Mouse (Mus musculus) right cerebral cortex, postnatal 10 days (tissue): ENCODE results near the gene Rpl19.

ENCODE experiments used
- DNase-seq, 2 experiments: peaks; one replicate each; pipeline ENCODE4 v3.0.0; 2021; ENCODE audit warnings: low spot score in 2 of 2

Rpl19 gene

GRCm38 (mm10) chr11:98051611-98052128 is 25.2 kb downstream of the Rpl19 start:
- DNase-seq: no peak

DNA sequence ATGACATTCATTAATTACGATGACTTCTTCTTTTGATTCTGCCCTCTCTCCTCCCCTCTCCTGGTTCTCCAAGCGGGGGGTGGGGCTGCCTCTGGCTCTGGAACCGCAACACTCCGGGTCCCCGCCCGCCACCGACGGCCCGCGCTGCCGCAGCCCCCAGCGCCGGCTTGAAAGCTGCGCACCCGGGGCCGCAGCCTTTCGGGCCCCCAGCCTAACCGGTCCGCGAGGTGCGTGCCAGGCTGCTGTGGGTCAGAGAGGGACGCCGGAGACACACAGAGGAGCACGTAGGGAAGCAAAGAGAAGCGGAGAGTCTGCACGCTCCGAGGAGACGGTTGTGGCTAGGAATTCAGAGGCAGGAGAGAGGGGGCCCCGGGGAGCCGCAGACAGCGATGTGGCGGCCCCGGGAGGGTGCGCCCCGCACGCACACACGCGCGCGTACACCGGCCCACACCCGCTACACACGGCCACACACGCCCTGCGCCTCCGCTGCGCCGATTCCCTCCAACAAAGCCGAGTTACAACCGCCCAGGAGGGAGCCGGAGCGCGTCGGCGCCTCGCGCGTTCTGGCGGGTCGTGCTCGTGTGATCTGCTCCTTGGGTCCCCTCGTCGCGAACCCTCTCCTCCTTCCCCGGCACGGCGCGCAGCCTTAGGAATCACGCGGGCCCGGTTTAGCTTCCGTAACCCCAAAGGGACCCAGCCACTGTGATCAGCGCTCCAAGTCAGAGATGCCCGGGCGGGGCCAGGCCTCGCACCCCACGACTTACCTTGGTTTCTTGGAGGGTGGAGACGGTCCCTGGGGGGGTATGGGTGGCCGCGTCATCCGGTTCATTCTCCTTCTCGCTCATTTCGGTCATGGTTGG is 25.8 kb downstream of the Rpl19 start:
- peak in 1 of 2 experiments; percentile 58 for DNase-seq

GRCm38 (mm10) chr11:98052989-98053834 is 26.7 kb downstream of the Rpl19 start, which contains the start of gene Stac2:
Gene Stac2 (minus strand): TSS chr11:98053462.
- DNase-seq: peak; percentile 80 to 81

DNA sequence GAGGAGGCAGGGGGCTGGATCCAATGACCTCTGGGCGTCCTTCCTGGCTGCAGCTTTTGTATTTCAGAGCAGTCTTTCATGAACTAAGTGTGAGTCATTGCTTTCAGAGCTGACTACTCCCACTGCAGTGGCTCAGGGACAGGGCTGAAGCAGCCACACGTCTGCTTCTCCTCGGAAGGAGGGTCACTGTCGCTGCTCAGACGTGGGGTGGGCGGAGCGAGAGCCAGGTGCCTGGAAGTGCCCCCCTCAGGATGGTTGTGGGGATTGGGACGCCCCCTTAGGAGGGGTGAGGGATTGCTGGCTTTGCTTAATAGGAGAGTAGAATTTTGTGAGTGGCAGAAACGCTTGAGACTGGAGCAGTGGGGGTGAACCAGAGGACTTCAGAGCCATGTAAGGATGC is 31.0 kb downstream of the Rpl19 start:
- DNase-seq: no peak

DNA sequence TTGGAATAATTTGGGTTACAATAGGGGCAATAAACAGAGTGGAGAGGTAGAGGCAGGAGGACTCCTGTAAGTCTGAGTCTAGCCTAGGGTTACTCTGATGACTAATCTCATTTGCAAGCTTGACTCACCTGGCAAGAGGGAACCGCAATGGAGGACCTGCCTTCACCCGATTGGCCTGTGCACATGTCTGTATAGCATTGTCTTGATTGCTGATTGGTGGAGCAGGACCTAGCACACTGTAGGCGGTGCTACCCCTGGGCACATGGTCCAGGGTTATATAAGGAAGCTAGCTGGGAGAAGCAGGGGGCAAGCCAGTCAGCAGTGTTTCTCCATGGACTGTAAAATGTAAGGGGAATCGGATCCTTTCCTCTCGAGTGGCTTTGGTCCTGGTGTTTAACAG is 31.5 kb downstream of the Rpl19 start:
- DNase-seq: no peak

- no peak for DNase-seq
Measured at GRCm38 (mm10) chr11:98059662-98060061, 33.2 kb downstream of the Rpl19 start.

GRCm38 (mm10) chr11:98060104-98060692 is 33.7 kb downstream of the Rpl19 start:
- no peak for DNase-seq

DNA sequence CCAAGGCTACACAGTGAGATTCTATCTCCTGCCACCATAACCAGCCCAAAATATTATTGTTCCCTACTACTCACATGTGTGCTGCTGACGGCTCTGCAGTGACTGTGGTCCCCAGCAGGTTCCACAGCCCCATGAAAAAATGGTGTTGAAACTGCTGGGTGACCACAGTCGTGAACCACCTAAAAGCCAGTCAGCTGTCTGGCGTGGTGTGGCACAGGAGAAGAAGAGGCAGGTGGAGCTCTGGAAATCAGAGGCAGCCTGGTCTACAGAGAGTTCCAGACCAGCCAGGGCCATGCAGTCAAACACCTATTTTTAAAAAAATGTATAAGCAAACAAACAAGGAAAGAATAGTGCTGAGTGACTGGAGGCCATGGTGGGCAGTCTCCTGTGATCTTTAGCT is 34.9 kb downstream of the Rpl19 start:
- DNase-seq: no peak

- peak; percentile 67 to 74 for DNase-seq
Measured at GRCm38 (mm10) chr11:98061904-98062562, 35.5 kb downstream of the Rpl19 start.

DNA sequence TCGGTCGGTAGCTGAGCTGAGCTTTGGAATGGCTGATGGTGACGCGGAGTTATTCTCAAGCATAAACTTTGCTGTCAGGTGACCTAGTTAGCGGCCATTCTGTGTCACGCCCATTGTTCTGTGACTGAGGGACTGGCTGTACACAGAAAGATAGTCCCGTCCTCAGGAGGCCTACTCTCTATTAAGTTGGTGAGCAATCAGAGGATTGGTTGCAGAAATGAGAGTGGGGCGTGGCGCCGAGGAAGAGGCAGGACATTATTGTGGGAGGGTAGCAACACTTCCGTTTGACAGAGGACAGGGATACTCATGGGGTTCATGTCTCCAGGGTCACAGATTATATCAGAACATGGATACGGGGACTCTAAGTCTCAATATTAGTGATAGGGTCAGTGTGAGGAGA is 39.7 kb downstream of the Rpl19 start:
- no peak for DNase-seq

- DNase-seq: no peak
Measured at GRCm38 (mm10) chr11:98067255-98067654, 40.7 kb downstream of the Rpl19 start.

DNA sequence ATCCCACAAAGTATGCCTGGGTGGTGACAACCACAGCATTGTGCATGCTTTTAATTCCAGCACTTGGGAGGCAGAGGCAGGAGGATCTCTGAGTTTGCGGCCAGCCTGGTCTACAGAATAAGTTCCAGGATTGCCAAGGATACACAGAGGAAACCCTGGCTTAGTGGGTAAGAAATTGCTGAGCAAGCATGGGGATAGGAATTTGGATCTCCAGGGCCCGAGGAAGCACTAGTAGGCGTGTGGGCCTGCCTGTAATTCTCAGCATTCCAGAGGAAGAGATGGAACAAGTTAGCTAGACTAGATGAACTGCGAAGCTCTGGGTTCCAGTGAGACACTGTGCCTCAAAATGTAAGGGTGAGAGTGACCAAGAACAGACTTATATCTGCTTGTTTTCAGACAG is 46.9 kb downstream of the Rpl19 start:
- no peak for DNase-seq

- DNase-seq: peak; percentile 89 to 94
Measured at GRCm38 (mm10) chr11:98075195-98075808, 48.8 kb downstream of the Rpl19 start.

DNA sequence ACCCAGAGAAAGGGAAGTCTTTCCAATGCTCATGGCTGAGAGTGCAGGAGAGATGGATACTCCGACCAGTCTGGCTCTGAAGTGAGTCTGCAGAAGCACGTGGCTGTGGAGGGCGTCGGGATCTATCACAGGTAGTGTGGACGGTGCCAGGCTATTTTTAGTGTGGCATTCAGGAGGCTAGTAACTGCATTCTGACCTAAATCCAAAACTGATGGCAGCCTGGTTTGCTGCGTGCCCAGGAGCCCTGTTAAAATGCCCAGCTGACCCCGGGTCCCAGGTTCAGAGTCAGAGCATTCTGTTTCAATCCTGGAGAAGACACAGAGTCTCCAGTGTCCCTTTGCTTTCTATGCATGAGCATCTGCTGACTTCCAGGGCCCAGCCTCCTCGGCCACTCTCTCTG is 50.6 kb downstream of the Rpl19 start:
- no peak for DNase-seq
